Mouse (Mus musculus): ENCODE results near the gene C2cd5.
"Not testable (repeated sequence)": the region's sequence is repeated elsewhere in the genome, so short reads cannot be mapped to it uniquely, and the experiment has no call there.

C2cd5 gene

GRCm38 (mm10) chr6:142985561-142986238 is 114.2 kb downstream of the C2cd5 start:
- DNase-seq (ENCODE audit: low read depth, low spot score) = not testable (repeated sequence)

- DNase-seq (ENCODE audit: low read depth, low spot score) = no peak
Measured at GRCm38 (mm10) chr6:142979665-142980660, 120.0 kb downstream of the C2cd5 start.

- DNase-seq (ENCODE audit: low read depth, low spot score) = no peak
Measured at GRCm38 (mm10) chr6:142977221-142977620, 122.7 kb downstream of the C2cd5 start.

- DNase-seq (ENCODE audit: low read depth, low spot score) = no peak
Measured at GRCm38 (mm10) chr6:142973289-142973688, 126.7 kb downstream of the C2cd5 start.

GRCm38 (mm10) chr6:142972205-142972604 is 127.7 kb downstream of the C2cd5 start:
- DNase-seq (ENCODE audit: low read depth, low spot score) = no peak

- DNase-seq (ENCODE audit: low read depth, low spot score) = no peak
Measured at GRCm38 (mm10) chr6:142967407-142967806, 132.5 kb downstream of the C2cd5 start.

GRCm38 (mm10) chr6:142964531-142965385 is 135.2 kb downstream of the C2cd5 start:
- DNase-seq (ENCODE audit: low read depth, low spot score) = peak; percentile 73

GRCm38 (mm10) chr6:142964076-142964530 is 135.8 kb downstream of the C2cd5 start, which contains the start of gene St8sia1:
St8sia1 (minus strand) TSS chr6:142964452.
- no peak for DNase-seq (ENCODE audit: low read depth, low spot score)

- DNase-seq (ENCODE audit: low read depth, low spot score) = no peak
Measured at GRCm38 (mm10) chr6:142963480-142964075, 136.4 kb downstream of the C2cd5 start.

- no peak for DNase-seq (ENCODE audit: low read depth, low spot score)
Measured at GRCm38 (mm10) chr6:142962881-142963280, 137.1 kb downstream of the C2cd5 start.

- DNase-seq (ENCODE audit: low read depth, low spot score) = no peak
Measured at GRCm38 (mm10) chr6:142962476-142962875, 137.5 kb downstream of the C2cd5 start.

- DNase-seq (ENCODE audit: low read depth, low spot score) = no peak
Measured at GRCm38 (mm10) chr6:142961721-142962455, 138.1 kb downstream of the C2cd5 start.

All from embryo, embryonic 11.5 days (tissue).